Mouse (Mus musculus) embryonic facial prominence, embryonic 15.5 days (tissue): Measurements from ENCODE around the gene Calm2. TPM values are rescaled to one million over a fixed set of nuclear protein-coding genes. Genes with fewer than 3 reads are reported as not detected.

ENCODE experiments used
- ATAC-seq: fragments of 200-750 bp; cut with Nextera tagmentation; 2 replicates; pipeline ENCODE4 v1.8.0; 2017; ENCODE audit warnings: low read depth, moderate TSS enrichment; ENCODE audit not compliant: insufficient number of reproducible peaks, low FRiP score, low TSS enrichment
- H3K27ac ChIP-seq: fragments of 300-500 bp; sonication (generic); replicated peaks from 2 replicates; pipeline ENCODE4 v1.5.1; 2015; ENCODE audit warnings: mild to moderate bottlenecking, inconsistent platforms
- H3K27me3 ChIP-seq: fragments of 300-500 bp; sonication (generic); 2 replicates; pipeline ENCODE4 v1.6.1; 2015; ENCODE audit warnings: inconsistent platforms
- H3K36me3 ChIP-seq: fragments of 300-500 bp; sonication (generic); 2 replicates; pipeline ENCODE4 v1.6.1; 2015; ENCODE audit warnings: mild to moderate bottlenecking, inconsistent platforms
- H3K4me1 ChIP-seq: fragments of 300-500 bp; sonication (generic); 2 replicates; pipeline ENCODE4 v1.6.1; 2015; ENCODE audit warnings: inconsistent platforms
- H3K4me2 ChIP-seq: fragments of 300-500 bp; sonication (generic); replicated peaks from 2 replicates; pipeline ENCODE4 v1.6.1; 2015; ENCODE audit warnings: mild to moderate bottlenecking, inconsistent platforms
- H3K4me3 ChIP-seq: fragments of 300-500 bp; sonication (generic); replicated peaks from 2 replicates; pipeline ENCODE4 v1.5.1; 2015; ENCODE audit warnings: mild to moderate bottlenecking, inconsistent platforms
- H3K9ac ChIP-seq: fragments of 300-500 bp; sonication (generic); 2 replicates; pipeline ENCODE4 v1.6.1; 2015; ENCODE audit warnings: inconsistent platforms
- H3K9me3 ChIP-seq: fragments of 300-500 bp; sonication (generic); replicated peaks from 2 replicates; pipeline ENCODE4 v1.6.1; 2016; ENCODE audit warnings: inconsistent platforms
- WGBS: fragments of 180-500 bp; shearing (Covaris S2); methylation state at CpG from one replicate; pipeline ENCODE4 v1.1.7; 2015; 5-methylcytosine and 5-hydroxymethylcytosine counted together
- polyA plus RNA-seq: library from polyadenylated mRNA; unstranded; fragments of >200 nt; fragmentation: Nextera tagmentation; extraction: Ambion mirVana; gene quantifications from 2 replicates; pipeline ENCODE4 v1.2.1, GENCODE M21; 2015

Gene Calm2
- polyA plus RNA-seq, 1 experiment from 2014 or later, result 878 TPM

- no peak for ATAC-seq
- Histone ChIP-seq H3K27me3 (no peaks in the 10 kb centered on the region), H3K9ac (no peak overlapping the region), H3K4me1 (peaks cover 22% of the 10 kb centered on the region), H3K36me3 (no peaks in the 10 kb centered on the region), H3K27ac (no peak overlapping the region), H3K4me3 (peak overlapping the region; percentile 28), H3K4me2 (peak overlapping the region; percentile 44), H3K9me3 (no peaks in the 10 kb centered on the region)
- WGBS, result 43% methylated on average over 4 of the region's 4 CpGs
These were observed 2.0 kb downstream of the Calm2 start for GRCm38 (mm10) chr17:87444763-87445162.

- H3K9me3 ChIP-seq, result no peaks in the 10 kb centered on the region
- H3K4me2 ChIP-seq, result no peak overlapping the region
- H3K9ac ChIP-seq, result no peak overlapping the region
- no peak for ATAC-seq
- H3K4me1 ChIP-seq, result peaks cover 22% of the 10 kb centered on the region
- 67% methylated on average over 2 of the region's 2 CpGs for WGBS
- H3K36me3 ChIP-seq, result no peaks in the 10 kb centered on the region
- no peak overlapping the region for H3K4me3 ChIP-seq
- no peak overlapping the region for H3K27ac ChIP-seq
- no peaks in the 10 kb centered on the region for H3K27me3 ChIP-seq
These were observed 5.2 kb downstream of the Calm2 start for GRCm38 (mm10) chr17:87441537-87441936.

GRCm38 (mm10) chr17:87439441-87439840 is 7.3 kb downstream of the Calm2 start:
- WGBS, result 81% methylated on average over 2 of the region's 2 CpGs
- Histone ChIP-seq H3K4me3 (no peak overlapping the region), H3K36me3 (peaks cover 13% of the 10 kb centered on the region), H3K4me2 (no peak overlapping the region), H3K27ac (no peak overlapping the region), H3K4me1 (peaks cover 17% of the 10 kb centered on the region), H3K27me3 (no peaks in the 10 kb centered on the region), H3K9me3 (no peaks in the 10 kb centered on the region), H3K9ac (no peak overlapping the region)
- no peak for ATAC-seq

GRCm38 (mm10) chr17:87433929-87434328 is 12.8 kb downstream of the Calm2 start:
- Histone ChIP-seq H3K9ac (no peak overlapping the region), H3K4me2 (no peak overlapping the region), H3K27ac (no peak overlapping the region), H3K4me1 (no peaks in the 10 kb centered on the region), H3K27me3 (no peaks in the 10 kb centered on the region), H3K4me3 (no peak overlapping the region), H3K36me3 (peaks cover 55% of the 10 kb centered on the region), H3K9me3 (no peaks in the 10 kb centered on the region)
- no peak for ATAC-seq
- 87% methylated on average over 3 of the region's 3 CpGs for WGBS

- Histone ChIP-seq H3K4me3 (no peak overlapping the region), H3K36me3 (peaks cover 55% of the 10 kb centered on the region)
- 97% methylated on average over 5 of the region's 5 CpGs for WGBS
These were observed 14.0 kb downstream of the Calm2 start for GRCm38 (mm10) chr17:87432743-87433142.

GRCm38 (mm10) chr17:87432314-87432713 is 14.4 kb downstream of the Calm2 start:
- no peak overlapping the region for H3K4me2 ChIP-seq
- no peak for ATAC-seq
- H3K27ac ChIP-seq, result no peak overlapping the region
- H3K4me3 ChIP-seq, result no peak overlapping the region
- 0 out of 2 replicates have a peak, but pooled peaks cover 4% of the 10 kb centered on the region for H3K4me1 ChIP-seq
- H3K9ac ChIP-seq, result no peak overlapping the region
- H3K36me3 ChIP-seq, result peaks cover 55% of the 10 kb centered on the region
- H3K9me3 ChIP-seq, result no peaks in the 10 kb centered on the region
- no peaks in the 10 kb centered on the region for H3K27me3 ChIP-seq

More at GRCm38 (mm10) chr17:87432743-87433142, 14.0 kb downstream of the Calm2 start:
- Histone ChIP-seq H3K9ac (no peak overlapping the region), H3K9me3 (no peaks in the 10 kb centered on the region), H3K27me3 (no peaks in the 10 kb centered on the region), H3K27ac (no peak overlapping the region), H3K4me1 (no peaks in the 10 kb centered on the region), H3K4me2 (no peak overlapping the region)
- no peak for ATAC-seq

GRCm38 (mm10) chr17:87429431-87429830 is 17.3 kb downstream of the Calm2 start:
- no peak overlapping the region for H3K27ac ChIP-seq
- ATAC-seq, result no peak

GRCm38 (mm10) chr17:87427511-87427910 is 19.2 kb downstream of the Calm2 start, which contains the start of gene Stpg4:
Gene Stpg4, minus strand, starts transcription at chr17:87427741.
- H3K27me3 ChIP-seq, result no peaks in the 10 kb centered on the region
- H3K36me3 ChIP-seq, result peaks cover 28% of the 10 kb centered on the region
- H3K27ac ChIP-seq, result no peak within 1 kb of the TSS; the same call in 1 of the 2 replicates
- ATAC-seq, result no peak
- no peak within 1 kb of the TSS for H3K9ac ChIP-seq
- no peaks in the 10 kb centered on the region for H3K9me3 ChIP-seq
- 0 out of 2 replicates have a peak, but pooled peaks cover 4% of the 10 kb centered on the region for H3K4me1 ChIP-seq
- H3K4me2 ChIP-seq, result no peak within 1 kb of the TSS; the same call in 1 of the 2 replicates
- 54% methylated on average over 24 of the region's 24 CpGs for WGBS
- no peak within 1 kb of the TSS for H3K4me3 ChIP-seq

More at GRCm38 (mm10) chr17:87429431-87429830, 17.3 kb downstream of the Calm2 start:
- Histone ChIP-seq H3K9me3 (no peaks in the 10 kb centered on the region), H3K4me1 (0 out of 2 replicates have a peak, but pooled peaks cover 4% of the 10 kb centered on the region), H3K9ac (no peak overlapping the region), H3K36me3 (peaks cover 41% of the 10 kb centered on the region), H3K4me3 (no peak overlapping the region), H3K27me3 (no peaks in the 10 kb centered on the region), H3K4me2 (no peak overlapping the region)
- 53% methylated on average over 3 of the region's 3 CpGs for WGBS

- 70% methylated on average over 7 of the region's 7 CpGs for WGBS
- H3K9ac ChIP-seq, result no peak overlapping the region
- H3K4me2 ChIP-seq, result no peak overlapping the region
- H3K27ac ChIP-seq, result no peak overlapping the region
- no peaks in the 10 kb centered on the region for H3K4me1 ChIP-seq
- H3K9me3 ChIP-seq, result no peaks in the 10 kb centered on the region
- ATAC-seq, result no peak
- H3K27me3 ChIP-seq, result no peaks in the 10 kb centered on the region
- no peak overlapping the region for H3K4me3 ChIP-seq
- H3K36me3 ChIP-seq, result no peaks in the 10 kb centered on the region
These were observed 28.7 kb downstream of the Calm2 start for GRCm38 (mm10) chr17:87418082-87418481.

GRCm38 (mm10) chr17:87406646-87407045 is 40.1 kb downstream of the Calm2 start:
- no peak overlapping the region for H3K4me3 ChIP-seq
- ATAC-seq, result no peak
- H3K4me1 ChIP-seq, result 0 out of 2 replicates have a peak, but pooled peaks cover 6% of the 10 kb centered on the region
- no peaks in the 10 kb centered on the region for H3K9me3 ChIP-seq
- no peak overlapping the region for H3K27ac ChIP-seq
- no peak overlapping the region for H3K4me2 ChIP-seq
- H3K36me3 ChIP-seq, result no peaks in the 10 kb centered on the region
- no peak overlapping the region for H3K9ac ChIP-seq
- H3K27me3 ChIP-seq, result no peaks in the 10 kb centered on the region
- WGBS, result 79% methylated on average over 4 of the region's 4 CpGs

GRCm38 (mm10) chr17:87405576-87405975 is 41.2 kb downstream of the Calm2 start:
- 0 out of 2 replicates have a peak, but pooled peaks cover 6% of the 10 kb centered on the region for H3K4me1 ChIP-seq
- no peak overlapping the region for H3K9ac ChIP-seq
- no peak for ATAC-seq
- no peaks in the 10 kb centered on the region for H3K9me3 ChIP-seq
- no peak overlapping the region for H3K4me2 ChIP-seq
- H3K4me3 ChIP-seq, result no peak overlapping the region
- no peak overlapping the region for H3K27ac ChIP-seq
- no peaks in the 10 kb centered on the region for H3K27me3 ChIP-seq
- 50% methylated on average over 11 of the region's 11 CpGs for WGBS
- no peaks in the 10 kb centered on the region for H3K36me3 ChIP-seq

GRCm38 (mm10) chr17:87403462-87403861 is 43.3 kb downstream of the Calm2 start:
- ATAC-seq, result no peak
- WGBS, result 78% methylated on average over 4 of the region's 4 CpGs
- Histone ChIP-seq H3K4me1 (0 out of 2 replicates have a peak, but pooled peaks cover 3% of the 10 kb centered on the region), H3K9ac (no peak overlapping the region), H3K4me3 (no peak overlapping the region), H3K36me3 (no peaks in the 10 kb centered on the region), H3K27ac (no peak overlapping the region), H3K27me3 (no peaks in the 10 kb centered on the region), H3K4me2 (no peak overlapping the region), H3K9me3 (no peaks in the 10 kb centered on the region)
